Mouse (Mus musculus) embryonic fibroblast, embryonic 13.5 days (primary cell): Measurements from ENCODE around the gene Plb1.

Experiments used
- CTCF ChIP-seq: IDR thresholded peaks from 2 replicates; pipeline ENCODE4 v1.5.1; 2011; ENCODE audit warnings: mild to moderate bottlenecking, control low read depth, low read length, moderate library complexity, borderline replicate concordance; ENCODE audit not compliant: insufficient read depth
- POLR2A ChIP-seq: IDR thresholded peaks from 2 replicates; pipeline ENCODE4 v1.6.1; 2011; ENCODE audit warnings: low read depth, mild to moderate bottlenecking, control low read depth, low read length, moderate library complexity

GRCm38 (mm10) chr5:32397719-32398118 lies 165.2 kb downstream of the Plb1 start:
- no peak for TF ChIP-seq CTCF
- no peak for TF ChIP-seq POLR2A
